Mouse (Mus musculus): ENCODE measurements around the gene Asz1. TPM values are rescaled to one million over a fixed set of nuclear protein-coding genes. Genes with fewer than 3 reads are reported as not detected.

Gene Asz1
- polyA plus RNA-seq, 1 experiment from 2014 or later: not detected

Other genes with a start within 250 kb of the Asz1 start
- 0.19 and 0.40 TPM in 2 replicates for gene Wnt2, start 78.5 kb downstream of the Asz1 start, polyA plus RNA-seq (2015; fragmentation: Nextera tagmentation; extraction: Ambion mirVana)
- gene Cftr, start 61.6 kb upstream of the Asz1 start, polyA plus RNA-seq (2015; fragmentation: Nextera tagmentation; extraction: Ambion mirVana): 0.46 and 0.81 TPM in 2 replicates